Mouse (Mus musculus) forebrain, embryonic 16.5 days (tissue): Measurements from ENCODE around the gene Klhl29. TPM values are rescaled to one million over a fixed set of nuclear protein-coding genes. Genes with fewer than 3 reads are reported as not detected.

Source experiments
- ATAC-seq: fragments of 200-750 bp; cut with Nextera tagmentation; 2 replicates; pipeline ENCODE4 v1.8.0; 2017; ENCODE audit warnings: mild to moderate bottlenecking, moderate library complexity
- H3K27ac ChIP-seq: fragments of 300-500 bp; sonication (generic); 2 replicates; pipeline ENCODE4 v1.5.1; 2014; ENCODE audit warnings: low read length, control low read depth
- H3K27me3 ChIP-seq: fragments of 300-500 bp; sonication (generic); replicated peaks from 2 replicates; pipeline ENCODE4 v1.6.1; 2014; ENCODE audit warnings: low read length; ENCODE audit not compliant: control insufficient read depth, insufficient read depth
- H3K36me3 ChIP-seq: fragments of 300-500 bp; sonication (generic); 2 replicates; pipeline ENCODE4 v1.6.1; 2014; ENCODE audit not compliant: control insufficient read depth, insufficient read depth
- H3K4me1 ChIP-seq: fragments of 300-500 bp; sonication (generic); replicated peaks from 2 replicates; pipeline ENCODE4 v1.6.1; 2014; ENCODE audit warnings: low read length; ENCODE audit not compliant: control insufficient read depth, insufficient read depth
- H3K4me2 ChIP-seq: fragments of 300-500 bp; sonication (generic); 2 replicates; pipeline ENCODE4 v1.6.1; 2014; ENCODE audit warnings: mild to moderate bottlenecking, low read length, control low read depth
- H3K4me3 ChIP-seq: fragments of 300-500 bp; sonication (generic); replicated peaks from 2 replicates; pipeline ENCODE4 v1.5.1; 2014; ENCODE audit warnings: mild to moderate bottlenecking, low read length, control low read depth
- H3K9ac ChIP-seq: fragments of 300-500 bp; sonication (generic); replicated peaks from 2 replicates; pipeline ENCODE4 v1.6.1; 2014; ENCODE audit warnings: low read depth, low read length, control low read depth
- H3K9me3 ChIP-seq: fragments of 300-500 bp; sonication (generic); 2 replicates; pipeline ENCODE4 v1.6.1; 2016; ENCODE audit warnings: low read length; ENCODE audit not compliant: control insufficient read depth
- WGBS: fragments of 180-500 bp; shearing (Covaris S2); extraction: QIAGEN DNeasy Blood & Tissue Kit; methylation state at CpG from one replicate; pipeline ENCODE4 v1.1.7; 2014; 5-methylcytosine and 5-hydroxymethylcytosine counted together
- polyA plus RNA-seq: library from polyadenylated mRNA; unstranded; fragments of >200 nt; fragmentation: Nextera tagmentation; extraction: Ambion mirVana; gene quantifications from 2 replicates; pipeline ENCODE4 v1.2.1, GENCODE M21; 2015

Gene Klhl29
- polyA plus RNA-seq, 1 experiment from 2014 or later, result 7.3 TPM

- H3K36me3 ChIP-seq, result no peaks in the 10 kb centered on the region
- peaks cover 42% of the 10 kb centered on the region for H3K4me1 ChIP-seq
- no peak overlapping the region for H3K27ac ChIP-seq
- H3K4me3 ChIP-seq, result no peak overlapping the region
- H3K4me2 ChIP-seq, result no peak overlapping the region
- H3K9me3 ChIP-seq, result no peaks in the 10 kb centered on the region
- H3K9ac ChIP-seq, result no peak overlapping the region
- WGBS, result 41% methylated on average over 1 of the region's 1 CpGs
- no peaks in the 10 kb centered on the region for H3K27me3 ChIP-seq
- ATAC-seq, result no peak
Measured at GRCm38 (mm10) chr12:5223595-5223994, 151.9 kb downstream of the Klhl29 start.

- Histone ChIP-seq H3K4me3 (no peak overlapping the region), H3K36me3 (no peaks in the 10 kb centered on the region), H3K27ac (no peak overlapping the region), H3K9me3 (no peaks in the 10 kb centered on the region), H3K27me3 (no peaks in the 10 kb centered on the region), H3K4me2 (no peak overlapping the region), H3K4me1 (peaks cover 38% of the 10 kb centered on the region), H3K9ac (no peak overlapping the region)
- ATAC-seq, result no peak
- WGBS, result 92% methylated on average over 8 of the region's 8 CpGs
Measured at GRCm38 (mm10) chr12:5222439-5223202, 152.9 kb downstream of the Klhl29 start.

DNA sequence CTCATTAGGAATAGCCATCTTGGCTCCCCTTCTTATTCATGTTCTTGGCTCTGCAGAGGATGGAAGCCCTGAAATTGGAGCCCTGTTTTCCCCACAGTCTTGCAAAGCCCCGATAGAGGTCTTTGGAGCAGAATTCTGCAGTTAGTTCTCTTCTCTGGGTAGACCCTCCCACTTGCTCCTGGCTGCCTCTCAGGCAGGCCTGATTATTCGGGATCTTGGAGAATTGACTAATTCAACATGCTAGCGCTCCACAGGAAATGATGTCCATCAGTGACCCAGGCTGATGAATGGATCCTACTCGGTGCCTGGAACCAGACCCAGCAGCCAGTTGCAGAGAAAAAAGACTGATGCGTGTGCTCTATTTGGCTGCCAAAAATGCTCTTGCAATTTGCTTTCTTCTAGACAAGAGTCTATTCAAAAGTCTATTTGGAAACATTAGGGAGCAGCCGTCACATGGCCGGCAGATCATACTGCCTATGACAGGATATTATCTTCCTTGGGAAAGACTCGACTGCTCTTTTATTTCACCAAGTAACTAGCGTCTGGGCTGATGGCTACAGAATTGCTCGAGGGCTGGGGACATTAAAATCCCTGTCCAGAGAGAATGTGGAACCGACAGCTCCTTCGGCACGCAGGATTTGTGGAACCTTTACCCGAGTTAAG lies 155.4 kb downstream of the Klhl29 start:
- H3K9me3 ChIP-seq, result no peaks in the 10 kb centered on the region
- WGBS, result 39% methylated on average over 14 of the region's 14 CpGs
- 0 out of 2 replicates have a peak overlapping the region, but pooled peaks have one; percentile 4 for H3K27ac ChIP-seq
- H3K9ac ChIP-seq, result no peak overlapping the region
- H3K4me3 ChIP-seq, result no peak overlapping the region
- no peaks in the 10 kb centered on the region for H3K27me3 ChIP-seq
- H3K4me2 ChIP-seq, result no peak overlapping the region
- peak; percentile 32 for ATAC-seq
- no peaks in the 10 kb centered on the region for H3K36me3 ChIP-seq
- peaks cover 45% of the 10 kb centered on the region for H3K4me1 ChIP-seq

DNA sequence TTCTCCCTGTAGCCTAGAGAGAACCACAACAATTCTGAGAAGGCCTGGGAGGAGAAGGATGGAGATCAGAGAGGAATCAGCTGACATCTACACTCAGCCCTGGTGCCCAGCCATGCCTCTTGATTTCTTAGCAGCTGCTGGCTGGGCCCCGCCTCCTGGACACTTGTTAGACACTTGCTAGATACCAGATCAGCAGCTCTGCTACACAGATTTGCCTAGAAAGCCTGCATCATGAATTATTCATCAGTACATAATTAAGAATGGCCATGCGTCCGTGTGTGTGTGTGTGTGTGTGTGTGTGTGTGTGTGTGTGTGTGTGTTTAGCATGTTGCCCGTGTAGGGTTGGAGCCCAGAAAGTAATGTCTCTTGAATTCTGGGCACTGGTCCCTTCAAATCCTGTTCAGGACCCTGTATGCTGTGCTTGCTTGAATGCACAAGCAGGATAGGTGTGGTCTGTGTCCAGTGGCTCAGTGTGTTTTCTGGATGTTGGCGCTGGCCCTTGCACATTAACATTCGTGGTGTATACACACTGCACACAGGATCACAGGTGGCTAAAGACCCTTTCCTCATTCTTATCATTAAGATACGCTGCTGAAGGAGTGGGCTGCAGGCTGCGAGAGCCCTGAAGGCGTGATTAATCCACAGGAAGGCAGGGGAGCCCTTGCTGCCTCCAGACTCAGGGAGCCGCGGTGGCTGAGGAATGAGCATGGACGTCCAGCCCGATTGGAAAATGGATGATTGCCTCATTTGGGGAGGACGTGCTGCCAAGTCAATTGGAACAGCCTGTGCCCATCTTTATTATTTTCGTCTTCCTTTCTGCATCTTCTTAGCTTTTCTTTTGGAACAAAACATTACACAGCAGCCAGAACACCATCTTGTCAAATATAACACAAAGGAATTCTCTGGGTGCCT lies 159.4 kb downstream of the Klhl29 start:
- WGBS, result 11% methylated on average over 15 of the region's 15 CpGs
- Histone ChIP-seq H3K4me1 (peaks cover 72% of the 10 kb centered on the region), H3K36me3 (no peaks in the 10 kb centered on the region)

DNA sequence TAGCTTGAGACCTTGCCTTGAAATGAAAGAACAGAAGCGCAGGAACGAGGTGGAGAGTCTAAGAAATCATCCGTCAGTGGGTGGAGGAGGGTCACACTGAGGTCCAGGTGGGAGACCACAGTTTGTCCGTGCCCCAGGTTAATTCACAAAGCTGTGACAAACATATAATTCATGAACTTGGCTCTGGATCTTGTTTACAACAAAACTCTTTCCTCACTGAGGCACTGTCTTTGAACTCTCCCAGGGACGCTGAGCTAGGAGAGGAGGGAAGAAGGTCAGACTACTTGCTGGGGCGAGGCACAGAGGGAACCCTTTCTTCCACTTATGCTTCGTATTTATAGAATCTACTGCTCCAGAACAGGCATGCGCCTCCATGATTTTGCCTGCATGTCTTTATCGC lies 161.2 kb downstream of the Klhl29 start:
- peaks cover 64% of the 10 kb centered on the region for H3K4me1 ChIP-seq
- 0 out of 2 replicates have a peak, but pooled peaks cover 2% of the 10 kb centered on the region for H3K36me3 ChIP-seq
- no peak overlapping the region for H3K27ac ChIP-seq
- no peak overlapping the region for H3K4me3 ChIP-seq
- H3K4me2 ChIP-seq, result no peak overlapping the region
- ATAC-seq, result no peak
- WGBS, result 79% methylated on average over 9 of the region's 9 CpGs
- no peak overlapping the region for H3K9ac ChIP-seq
- H3K27me3 ChIP-seq, result no peaks in the 10 kb centered on the region; the same call in 1 of the 2 replicates
- no peaks in the 10 kb centered on the region for H3K9me3 ChIP-seq

More for the DNA sequence above, 159.4 kb downstream of the Klhl29 start:
- H3K27me3 ChIP-seq, result no peaks in the 10 kb centered on the region; the same call in 1 of the 2 replicates
- H3K4me3 ChIP-seq, result no peak overlapping the region
- no peak overlapping the region; the same call in 1 of the 2 replicates for H3K9ac ChIP-seq
- H3K9me3 ChIP-seq, result no peaks in the 10 kb centered on the region
- peak overlapping the region; percentile 37 for H3K27ac ChIP-seq
- H3K4me2 ChIP-seq, result peak overlapping the region; percentile 1; the same call in 1 of the 2 replicates
- peak; percentile 74 for ATAC-seq

DNA sequence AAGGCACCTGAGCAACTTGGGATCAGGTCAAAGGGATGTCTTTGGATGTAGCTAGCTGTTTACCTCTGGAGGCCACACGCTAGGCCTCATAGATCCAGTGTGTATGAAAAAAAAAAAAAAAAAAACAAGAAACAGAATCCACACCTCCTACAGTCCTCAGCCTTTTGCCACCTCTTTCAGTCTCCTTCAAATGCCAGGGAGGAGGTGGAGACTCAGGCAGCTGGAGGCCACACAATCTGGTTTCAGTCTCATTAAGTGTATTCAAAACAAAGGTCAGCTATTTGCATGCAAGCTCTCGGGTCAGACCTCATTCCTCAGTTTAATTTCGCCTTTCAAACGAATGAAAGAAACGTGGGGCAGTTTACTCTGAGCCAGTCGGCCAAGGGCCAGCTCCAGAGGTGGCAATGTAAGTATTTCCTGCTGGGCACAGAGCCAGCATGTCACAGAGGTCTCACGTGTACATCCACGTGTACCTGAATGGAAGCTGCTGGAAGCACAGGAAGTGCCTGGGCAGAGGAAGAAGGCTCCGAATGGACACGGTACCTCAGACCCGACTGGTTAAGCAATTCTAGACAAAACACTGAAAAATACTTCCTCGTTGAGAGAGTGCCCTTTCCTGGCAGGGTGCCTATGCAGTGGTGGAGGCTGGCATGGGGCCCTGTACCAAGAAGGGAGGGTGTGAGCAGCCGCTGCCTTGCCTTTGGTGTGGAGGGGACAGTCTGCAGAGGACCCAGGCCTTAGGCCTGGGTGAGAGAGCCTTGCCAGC lies 162.0 kb downstream of the Klhl29 start:
- H3K27me3 ChIP-seq, result no peaks in the 10 kb centered on the region; the same call in 1 of the 2 replicates
- ATAC-seq, result peak; percentile 37
- no peak overlapping the region for H3K27ac ChIP-seq
- 0 out of 2 replicates have a peak, but pooled peaks cover 2% of the 10 kb centered on the region for H3K36me3 ChIP-seq
- no peak overlapping the region for H3K4me2 ChIP-seq
- WGBS, result 7% methylated on average over 13 of the region's 13 CpGs
- no peak overlapping the region for H3K4me3 ChIP-seq
- H3K9ac ChIP-seq, result no peak overlapping the region
- no peaks in the 10 kb centered on the region for H3K9me3 ChIP-seq
- H3K4me1 ChIP-seq, result peaks cover 68% of the 10 kb centered on the region

DNA sequence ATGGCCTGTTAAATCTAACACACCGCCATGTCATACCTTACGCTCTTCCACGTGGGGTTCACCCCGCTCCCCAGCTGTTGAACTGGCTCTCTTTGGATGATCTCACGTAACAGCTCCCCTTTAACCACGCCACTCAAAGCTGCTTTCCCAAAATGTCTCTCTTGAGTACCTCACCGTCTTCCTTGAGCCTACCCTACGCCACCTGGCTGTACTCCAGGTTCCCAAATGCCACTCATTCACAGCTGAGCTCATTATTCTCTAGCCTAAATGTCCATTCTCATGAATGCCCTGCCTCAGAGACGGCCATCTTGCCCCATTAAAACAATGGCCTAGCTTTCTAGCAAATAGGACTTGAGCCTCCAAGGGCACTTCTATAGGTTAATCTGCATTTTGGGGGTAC lies 163.6 kb downstream of the Klhl29 start:
- Histone ChIP-seq H3K27me3 (no peaks in the 10 kb centered on the region; the same call in 1 of the 2 replicates), H3K36me3 (0 out of 2 replicates have a peak, but pooled peaks cover 2% of the 10 kb centered on the region), H3K9me3 (no peaks in the 10 kb centered on the region), H3K9ac (no peak overlapping the region), H3K27ac (no peak overlapping the region), H3K4me2 (no peak overlapping the region), H3K4me3 (no peak overlapping the region), H3K4me1 (peaks cover 71% of the 10 kb centered on the region)
- no peak for ATAC-seq
- 59% methylated on average over 9 of the region's 9 CpGs for WGBS

- no peak for ATAC-seq
- 48% methylated on average over 9 of the region's 9 CpGs for WGBS
- no peak overlapping the region for H3K4me2 ChIP-seq
- no peaks in the 10 kb centered on the region for H3K9me3 ChIP-seq
- H3K4me3 ChIP-seq, result no peak overlapping the region
- peaks cover 60% of the 10 kb centered on the region for H3K4me1 ChIP-seq
- 0 out of 2 replicates have a peak, but pooled peaks cover 2% of the 10 kb centered on the region for H3K36me3 ChIP-seq
- no peak overlapping the region for H3K27ac ChIP-seq
- no peaks in the 10 kb centered on the region; the same call in 1 of the 2 replicates for H3K27me3 ChIP-seq
- H3K9ac ChIP-seq, result no peak overlapping the region
Measured at GRCm38 (mm10) chr12:5210786-5211185, 164.7 kb downstream of the Klhl29 start.
